Mouse (Mus musculus): ENCODE results near the gene Zfp580. TPM values are rescaled to one million over a fixed set of nuclear protein-coding genes. Genes with fewer than 3 reads are reported as not detected.

Gene Zfp580
- total and polyA plus RNA-seq, 3 experiments, result 1.0 to 19.9 TPM; not detected in 1

DNA sequence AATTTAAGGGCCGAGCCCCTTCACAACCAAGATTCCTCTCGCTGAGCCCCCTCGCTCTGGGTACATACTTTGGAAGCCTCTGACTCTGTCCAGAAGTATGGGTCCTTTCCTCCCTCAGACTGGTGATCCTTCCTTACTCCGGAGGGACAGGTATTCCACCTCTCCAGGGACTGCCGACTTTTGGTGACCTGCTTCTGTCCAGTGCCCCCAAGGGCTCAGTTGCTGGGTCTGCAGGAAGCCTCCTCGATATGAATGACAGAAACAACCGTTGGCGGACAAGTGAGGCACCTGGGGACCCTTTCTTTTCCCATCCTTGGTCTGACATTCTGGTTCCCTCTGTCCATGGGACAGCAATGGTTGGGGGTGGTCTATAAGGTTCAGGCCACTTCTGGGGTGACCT, 6.0 kb downstream of the Zfp580 start:
- Histone ChIP-seq H3K4me3 (ENCODE audit: control insufficient read depth in 1 of 2, insufficient read depth in 1 of 2, low read depth in 2 of 2, low read length in 2 of 2) (no peak overlapping the region), H3K36me3 (ENCODE audit: control insufficient read depth in 1 of 2, insufficient read depth in 2 of 2, low read length in 2 of 2) (no peaks in the 10 kb centered on the region), H3K9ac (ENCODE audit: control insufficient read depth, low read depth, low read length, poor library complexity, severe bottlenecking) (no peak overlapping the region), H3K79me2 (ENCODE audit: control insufficient read depth, insufficient read depth, low read length, poor library complexity) (peaks cover 7% of the 10 kb centered on the region; the same call in 1 of the 2 replicates), H3K27me3 (ENCODE audit: control insufficient read depth in 1 of 2, insufficient read depth in 2 of 2, low read length in 2 of 2) (no peaks in the 10 kb centered on the region), H3K9me3 (replicated peaks; ENCODE audit: insufficient read depth, low read length) (no peaks in the 10 kb centered on the region), H3K27ac (ENCODE audit: control insufficient read depth, low read depth, low read length) (no peak overlapping the region), H3K4me1 (ENCODE audit: control insufficient read depth in 1 of 2, insufficient read depth in 2 of 2, low read length in 2 of 2) (peaks cover 0 to 5% of the 10 kb centered on the region in 2 experiments; a peak in 1 of 4 replicates)
- TF ChIP-seq ZMIZ1 (IDR thresholded peaks at IDR 0.05; ENCODE audit: low read depth, low read length) (no peak), ZNF384 (IDR thresholded peaks at IDR 0.05; ENCODE audit: low read depth, low read length) (no peak), MYB (IDR thresholded peaks at IDR 0.05; ENCODE audit: low read depth, low read length) (no peak)
- DNase-seq (ENCODE audit: low read depth, low spot score), result no peak

- no peak for DNase-seq (ENCODE audit: low read depth, low spot score)
- no peaks in the 10 kb centered on the region for H3K9me3 ChIP-seq (replicated peaks; ENCODE audit: insufficient read depth, low read length)
Measured at GRCm38 (mm10) chr7:5057804-5058203, 6.5 kb downstream of the Zfp580 start.

DNA sequence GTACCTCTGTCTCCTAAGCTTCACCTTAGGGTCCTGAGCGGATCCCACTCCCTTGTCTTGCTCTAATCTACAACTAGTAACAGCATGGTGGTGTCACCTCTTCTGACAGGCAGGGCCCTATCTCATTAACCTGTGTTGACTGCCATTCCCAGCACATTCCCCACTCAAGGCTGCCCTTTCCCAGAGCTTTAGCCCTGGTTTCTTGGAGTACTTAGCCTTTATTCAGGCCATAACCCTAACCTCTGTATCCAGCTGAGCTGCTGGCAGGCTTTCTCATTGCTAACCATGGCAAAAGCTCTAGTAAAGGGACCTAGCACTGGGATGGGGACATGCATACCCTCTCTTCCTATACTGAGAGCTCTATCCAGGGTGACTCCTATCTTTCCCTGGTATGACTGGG, 7.3 kb downstream of the Zfp580 start:
- Histone ChIP-seq H3K9me3 (replicated peaks; ENCODE audit: insufficient read depth, low read length) (no peaks in the 10 kb centered on the region), H3K4me1 (ENCODE audit: control insufficient read depth in 1 of 2, insufficient read depth in 2 of 2, low read length in 2 of 2) (peaks cover 2 to 5% of the 10 kb centered on the region in 2 experiments; a peak in 2 of 4 replicates), H3K9ac (ENCODE audit: control insufficient read depth, low read depth, low read length, poor library complexity, severe bottlenecking) (no peak overlapping the region), H3K27me3 (ENCODE audit: control insufficient read depth in 1 of 2, insufficient read depth in 2 of 2, low read length in 2 of 2) (no peaks in the 10 kb centered on the region), H3K4me3 (ENCODE audit: control insufficient read depth in 1 of 2, insufficient read depth in 1 of 2, low read depth in 2 of 2, low read length in 2 of 2) (no peak overlapping the region), H3K27ac (ENCODE audit: control insufficient read depth, low read depth, low read length) (no peak overlapping the region), H3K79me2 (ENCODE audit: control insufficient read depth, insufficient read depth, low read length, poor library complexity) (peaks cover 19% of the 10 kb centered on the region), H3K36me3 (ENCODE audit: control insufficient read depth in 1 of 2, insufficient read depth in 2 of 2, low read length in 2 of 2) (peaks cover 2 to 4% of the 10 kb centered on the region in 2 experiments; a peak in 3 of 4 replicates)
- TF ChIP-seq GABPA (IDR thresholded peaks at IDR 0.05; ENCODE audit: low read depth, low read length), result no peak
- TF ChIP-seq MAFK (IDR thresholded peaks at IDR 0.05; ENCODE audit: borderline replicate concordance, low read depth, low read length), result no peak
- no peak for TF ChIP-seq RAD21 (IDR thresholded peaks at IDR 0.05; ENCODE audit: low read depth, low read length)
- TF ChIP-seq POLR2AphosphoS2 (IDR thresholded peaks at IDR 0.05; ENCODE audit: low read length), result no peak
- no peak for TF ChIP-seq ETS1 (IDR thresholded peaks at IDR 0.05; ENCODE audit: low read depth, low read length)
- TF ChIP-seq HCFC1 (IDR thresholded peaks at IDR 0.05; ENCODE audit: low read depth, low read length), result no peak
- no peak for TF ChIP-seq GATA1 (IDR thresholded peaks at IDR 0.05; ENCODE audit: low read depth, low read length)
- no peak for TF ChIP-seq USF1 (IDR thresholded peaks at IDR 0.05; ENCODE audit: low read depth, low read length)
- TF ChIP-seq MAZ (IDR thresholded peaks at IDR 0.05; ENCODE audit: low read depth, low read length), result no peak
- TF ChIP-seq NRF1 (IDR thresholded peaks at IDR 0.05; ENCODE audit: insufficient read depth, low read depth, low read length, poor library complexity, severe bottlenecking), result no peak
- no peak for TF ChIP-seq CHD1 (IDR thresholded peaks at IDR 0.05; ENCODE audit: low read depth, low read length)
- DNase-seq (ENCODE audit: low read depth, low spot score), result no peak

More at GRCm38 (mm10) chr7:5057804-5058203, 6.5 kb downstream of the Zfp580 start:
- Histone ChIP-seq H3K4me3 (ENCODE audit: control insufficient read depth in 1 of 2, insufficient read depth in 1 of 2, low read depth in 2 of 2, low read length in 2 of 2) (no peak overlapping the region), H3K36me3 (ENCODE audit: control insufficient read depth in 1 of 2, insufficient read depth in 2 of 2, low read length in 2 of 2) (no peaks in the 10 kb centered on the region), H3K9ac (ENCODE audit: control insufficient read depth, low read depth, low read length, poor library complexity, severe bottlenecking) (no peak overlapping the region), H3K4me1 (ENCODE audit: control insufficient read depth in 1 of 2, insufficient read depth in 2 of 2, low read length in 2 of 2) (peaks cover 0 to 5% of the 10 kb centered on the region in 2 experiments; a peak in 1 of 4 replicates), H3K79me2 (ENCODE audit: control insufficient read depth, insufficient read depth, low read length, poor library complexity) (peaks cover 11% of the 10 kb centered on the region), H3K27me3 (ENCODE audit: control insufficient read depth in 1 of 2, insufficient read depth in 2 of 2, low read length in 2 of 2) (no peaks in the 10 kb centered on the region), H3K27ac (ENCODE audit: control insufficient read depth, low read depth, low read length) (no peak overlapping the region)
- TF ChIP-seq CTCF (IDR thresholded peaks at IDR 0.05 in 2 of 3, conservative IDR thresholded peaks at IDR 0.05 in 1 of 3; ENCODE audit: control insufficient read depth in 1 of 3, insufficient read depth in 1 of 3, low read depth in 2 of 3, low read length in 3 of 3, poor library complexity in 1 of 3, severe bottlenecking in 1 of 3) (peak in 2 of 3 experiments; percentile 35 to 37; a peak in 3 of 6 replicates), MEF2A (IDR thresholded peaks at IDR 0.05; ENCODE audit: extremely low read depth, insufficient replicate concordance, low read depth, low read length, poor library complexity, severe bottlenecking) (no peak)
